Mouse (Mus musculus): ENCODE measurements at regions not wholly inside any gene's neighbourhood (a gene's known extent, or its start where the extent isn't known, plus 50 kb on each side); places are given as distances from the start of the nearest gene placed in this dataset.

DNA sequence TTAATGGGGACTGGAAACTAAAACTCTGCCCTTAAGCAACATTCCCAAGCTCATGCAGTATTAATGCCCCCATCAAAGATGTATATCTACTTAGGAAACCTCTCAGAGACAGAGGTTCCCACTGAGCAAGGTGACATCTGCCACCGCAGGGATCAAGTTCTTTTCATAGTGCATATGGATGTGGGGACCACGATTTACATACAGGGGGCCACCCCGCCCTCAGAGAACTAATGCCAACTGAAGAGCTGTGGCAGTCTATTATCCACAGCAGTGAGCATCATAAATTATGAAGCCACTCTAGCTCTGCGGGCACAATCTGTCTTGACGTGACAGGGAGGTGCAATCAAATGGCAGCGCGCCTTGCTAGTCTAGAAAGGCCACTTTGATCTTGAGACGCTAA, 88.6 kb upstream of the Gm11983 start:
- DNase-seq (ENCODE audit: low spot score in 2 of 2): no peak

- DNase-seq (ENCODE audit: low spot score in 2 of 2): no peak
Observed at GRCm38 (mm10) chr11:6924476-6924875, 87.0 kb upstream of the Gm11983 start.

DNA sequence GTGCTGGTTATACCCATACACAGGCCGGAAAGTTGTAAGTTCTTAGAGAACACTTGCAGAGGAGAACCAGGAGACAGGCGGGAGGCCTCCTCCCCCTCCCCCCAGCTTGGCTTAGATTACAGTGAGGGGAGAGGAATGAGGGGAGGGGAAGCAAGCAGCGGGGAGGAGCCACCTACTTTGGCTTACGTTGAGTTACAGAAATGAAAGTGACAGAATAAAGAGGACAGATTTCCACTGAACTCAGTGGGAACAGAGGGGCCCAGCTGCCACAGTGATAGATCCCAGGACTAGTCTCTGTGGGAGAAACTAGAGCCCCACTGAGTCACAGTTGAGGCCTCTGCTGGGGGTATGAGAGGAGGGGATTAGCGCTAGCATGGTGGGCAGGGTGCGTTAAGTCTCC, 86.5 kb upstream of the Gm11983 start:
- DNase-seq (ENCODE audit: low spot score in 2 of 2): no peak

GRCm38 (mm10) chr11:6918546-6918945, 81.1 kb upstream of the Gm11983 start:
- DNase-seq (ENCODE audit: low spot score in 2 of 2): no peak

DNA sequence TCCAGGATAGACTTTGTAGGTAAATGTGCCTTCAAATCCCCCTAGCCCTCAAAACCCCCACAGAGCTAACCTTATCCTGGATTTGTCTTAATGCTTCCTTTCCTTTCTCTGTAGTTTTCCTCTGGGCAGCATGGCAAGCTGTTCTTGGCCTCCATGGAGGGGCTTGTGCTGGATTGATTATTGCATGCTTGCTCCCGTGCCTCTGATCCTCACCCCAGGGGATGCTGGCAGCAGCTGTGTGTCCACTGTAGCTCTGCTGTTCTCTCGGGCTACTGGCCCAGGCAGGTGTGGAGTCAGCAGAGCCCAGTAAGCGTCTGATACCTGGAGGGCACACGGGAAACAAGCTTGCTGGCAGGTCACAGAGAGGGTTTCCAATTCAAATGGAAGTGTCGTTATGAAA, 68.2 kb upstream of the Gm11983 start:
- no peak for DNase-seq (ENCODE audit: low spot score in 2 of 2)

DNA sequence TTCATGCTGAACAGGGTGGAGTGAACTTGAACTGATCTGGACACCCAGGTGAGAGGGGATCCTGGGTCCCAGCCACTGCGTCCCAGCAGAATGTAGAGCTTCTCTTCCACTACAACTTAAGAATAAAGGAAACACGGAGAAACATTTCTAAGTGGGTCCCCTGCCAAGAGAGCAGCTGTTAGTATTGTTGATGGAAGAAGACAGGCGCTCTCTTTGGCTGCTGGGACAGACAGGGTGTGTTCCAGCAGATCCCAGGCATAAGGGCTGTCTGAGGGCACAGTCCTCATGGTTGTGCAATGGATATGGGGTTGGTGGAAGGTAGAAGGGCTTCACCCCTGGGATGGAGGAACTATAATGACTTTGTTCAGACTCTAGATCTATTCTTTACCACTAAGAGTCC, 65.5 kb upstream of the Gm11983 start:
- peak in 1 of 2 experiments; percentile 44 for DNase-seq (ENCODE audit: low spot score in 2 of 2)

- DNase-seq (ENCODE audit: low spot score in 2 of 2): no peak
Observed at GRCm38 (mm10) chr11:6902271-6902670, 64.8 kb upstream of the Gm11983 start.

GRCm38 (mm10) chr11:6900769-6901481, 63.5 kb upstream of the Gm11983 start:
- DNase-seq (ENCODE audit: low spot score in 2 of 2): no peak

DNA sequence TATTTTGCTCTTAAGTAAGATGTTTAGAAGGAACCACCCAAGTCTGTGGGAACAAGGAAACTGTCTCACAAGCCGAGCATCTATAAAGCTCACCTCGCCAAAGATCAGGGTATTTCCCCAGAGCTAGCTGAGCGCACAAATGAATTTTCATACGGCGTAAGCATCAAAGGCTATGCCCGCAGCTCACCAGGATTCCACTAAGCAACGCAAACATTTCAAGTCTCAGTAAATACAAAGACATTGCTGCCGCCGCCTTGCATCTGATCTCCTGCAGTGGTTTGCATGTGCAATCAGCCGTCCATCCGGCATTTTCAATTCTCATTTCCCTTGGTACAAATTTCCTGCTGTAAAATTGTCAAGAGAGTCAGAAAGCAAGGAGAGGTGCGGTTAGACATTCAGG, 62.9 kb upstream of the Gm11983 start:
- no peak for DNase-seq (ENCODE audit: low spot score in 2 of 2)

- peak in 1 of 2 experiments; percentile 37 for DNase-seq (ENCODE audit: low spot score in 2 of 2)
Observed at GRCm38 (mm10) chr11:6899271-6900005, 62.0 kb upstream of the Gm11983 start.

DNA sequence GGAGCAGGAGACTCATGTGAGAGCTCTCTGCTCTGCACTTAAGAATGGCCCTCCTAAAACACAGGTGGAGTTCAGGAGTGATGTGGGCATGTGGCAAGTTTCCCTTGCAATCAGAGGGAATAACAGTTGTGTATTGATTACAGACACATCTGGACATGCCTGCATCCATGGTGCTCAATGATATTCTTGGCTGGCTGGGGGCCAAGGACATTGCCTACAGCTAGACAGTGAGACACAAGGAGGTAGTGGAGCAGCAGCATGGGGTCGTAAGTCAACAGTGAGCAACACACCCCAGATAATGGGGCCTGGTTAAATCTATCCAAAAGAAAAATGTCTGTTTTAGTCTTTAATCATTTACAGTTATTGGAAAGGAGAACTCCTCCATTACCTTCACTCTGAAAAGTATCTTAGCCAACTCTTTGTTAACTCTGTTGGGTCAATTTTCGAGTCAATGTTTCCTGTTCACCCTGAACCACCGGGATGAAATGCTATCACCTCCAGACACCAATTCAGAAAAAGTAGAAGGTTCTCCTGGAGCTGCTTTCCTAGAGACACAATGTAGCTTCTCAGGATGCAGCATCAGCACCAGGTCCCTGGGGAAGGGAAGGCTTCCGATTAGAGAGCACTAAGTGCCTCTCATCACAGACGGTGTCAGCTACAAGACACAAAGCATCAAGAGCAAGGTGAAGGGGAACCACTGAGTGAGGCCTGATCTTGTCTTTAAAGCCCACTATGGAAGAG, 61.1 kb upstream of the Gm11983 start:
- no peak for DNase-seq (ENCODE audit: low spot score in 2 of 2)

GRCm38 (mm10) chr11:6895786-6896093, 58.3 kb upstream of the Gm11983 start:
- DNase-seq (ENCODE audit: low spot score in 2 of 2): no peak

DNA sequence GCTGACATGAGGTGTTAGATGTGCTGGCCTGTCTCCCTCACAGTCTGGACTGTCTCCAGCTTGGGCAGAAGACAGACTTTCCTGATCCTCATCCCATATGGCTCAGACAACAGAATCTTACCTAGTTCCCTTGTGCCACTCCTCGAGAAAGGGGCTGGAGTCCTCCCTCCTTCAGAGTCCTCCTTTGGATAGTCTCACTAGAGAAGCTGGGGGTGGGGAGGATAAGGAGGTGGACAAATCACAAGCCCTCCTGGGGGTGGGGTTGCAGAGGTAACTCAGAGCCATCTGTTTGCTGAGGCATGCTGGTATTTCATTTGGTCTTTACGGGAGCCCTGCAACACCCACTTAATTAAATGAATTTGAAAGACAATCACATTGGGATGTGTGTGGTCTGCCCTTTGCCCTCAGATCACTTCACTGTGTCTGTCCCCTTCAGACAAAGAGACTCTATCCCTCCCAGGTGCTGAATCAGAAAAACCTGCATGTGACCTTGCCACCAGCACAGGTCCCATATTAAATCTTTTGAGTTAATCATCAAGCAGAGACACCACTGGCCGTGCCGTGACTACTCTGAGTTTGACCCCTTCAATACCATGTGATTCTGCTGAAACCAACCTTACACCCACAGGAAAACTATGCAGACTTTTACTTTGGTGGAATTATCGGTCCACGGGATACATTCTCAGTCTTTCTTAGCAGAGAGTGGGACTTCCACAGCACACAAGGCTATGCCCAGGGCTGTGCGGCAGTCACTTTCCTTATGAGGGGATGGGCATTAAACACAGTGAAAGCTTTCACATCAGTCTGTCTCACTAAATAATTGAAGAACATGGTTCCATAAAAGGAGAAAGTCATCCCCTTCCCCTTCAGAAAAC, 57.7 kb upstream of the Gm11983 start:
- no peak for DNase-seq (ENCODE audit: low spot score in 2 of 2)

GRCm38 (mm10) chr11:6893734-6894133, 56.3 kb upstream of the Gm11983 start:
- no peak for DNase-seq (ENCODE audit: low spot score in 2 of 2)

DNA sequence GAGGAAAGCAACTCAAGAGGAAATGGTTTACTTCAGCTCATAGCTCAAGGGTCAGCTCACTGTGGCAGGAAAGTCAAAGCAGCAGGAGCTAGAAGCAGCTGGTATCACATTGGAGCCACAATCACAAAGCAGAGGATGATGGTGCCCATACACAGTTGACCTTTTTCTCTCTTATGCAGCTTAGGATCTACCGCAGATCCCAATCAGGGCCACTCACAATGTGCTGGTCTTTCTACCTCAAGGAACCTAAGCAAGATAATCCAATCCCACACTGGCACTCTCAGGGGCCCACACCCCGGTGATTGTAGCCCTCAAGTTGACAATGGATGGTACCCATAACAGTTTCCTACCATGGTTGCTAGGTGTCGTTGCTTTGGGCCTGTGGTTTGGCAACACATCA, 55.6 kb upstream of the Gm11983 start:
- no peak for DNase-seq (ENCODE audit: low spot score in 2 of 2)

DNA sequence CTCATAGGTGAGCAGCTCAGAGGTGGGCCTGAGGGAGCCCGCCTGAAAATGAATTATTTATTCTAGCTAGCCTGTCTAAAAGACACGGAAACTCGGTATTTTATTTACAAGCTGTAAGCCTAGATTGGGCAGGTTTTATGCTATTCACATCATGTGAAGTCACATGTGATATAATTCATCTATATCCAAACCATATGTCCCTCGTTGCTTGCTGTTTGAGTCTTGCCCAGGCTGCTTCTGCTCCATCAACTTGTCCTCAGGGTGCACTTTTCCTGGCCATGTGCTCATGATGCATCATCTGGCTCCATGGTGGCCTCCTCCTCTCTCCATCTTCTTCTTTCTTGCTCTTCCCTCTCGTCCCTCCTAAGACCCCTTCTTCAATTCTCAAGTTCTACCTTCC, 53.0 kb upstream of the Gm11983 start:
- DNase-seq (ENCODE audit: low spot score in 2 of 2): no peak

DNA sequence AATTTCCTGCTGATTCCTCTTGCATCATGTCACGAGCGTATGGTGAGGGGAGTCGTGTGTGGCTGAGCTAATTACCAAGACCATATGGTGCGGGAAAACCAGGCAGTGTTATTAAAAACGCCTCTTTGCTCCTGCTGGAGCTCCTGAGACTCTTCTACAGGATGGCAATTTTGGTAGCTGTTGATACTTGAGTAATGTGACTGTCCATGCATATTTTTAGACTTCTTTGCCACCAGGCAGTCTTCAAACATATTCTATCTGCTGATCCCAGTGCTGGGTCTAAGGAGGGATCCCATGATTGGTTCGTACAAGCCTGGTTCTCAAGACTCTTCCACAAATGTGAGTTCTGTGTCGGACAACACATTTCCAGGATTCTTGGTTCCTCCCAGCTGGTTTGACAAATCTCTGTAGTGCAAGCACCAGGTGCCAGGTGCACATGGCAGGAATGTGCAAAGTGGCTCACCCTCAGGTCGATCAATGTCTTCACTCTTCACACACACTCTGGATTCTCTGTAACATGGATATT, 52.3 kb upstream of the Gm11983 start:
- DNase-seq (ENCODE audit: low spot score in 2 of 2): peak; percentile 44 to 75

DNA sequence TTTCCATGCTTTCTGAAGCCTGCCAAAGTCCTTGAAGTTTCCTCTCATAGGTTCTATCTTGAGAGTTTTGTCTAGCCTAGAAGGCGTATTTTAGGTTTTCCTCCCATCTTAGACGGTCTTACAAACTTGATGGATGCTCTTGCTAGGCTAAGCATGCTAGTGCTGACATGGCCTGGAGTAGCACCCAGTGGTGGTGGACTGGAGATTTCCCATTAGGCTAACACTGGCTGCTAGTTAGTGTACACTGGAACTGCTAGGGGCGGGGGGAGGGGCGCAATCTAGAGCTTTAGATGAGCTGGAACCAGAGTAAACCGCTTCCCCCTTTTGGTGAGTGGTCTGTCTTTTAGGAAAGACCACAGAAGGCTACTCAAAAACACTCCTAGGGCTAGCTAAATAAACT, 51.7 kb upstream of the Gm11983 start:
- no peak for DNase-seq (ENCODE audit: low spot score in 2 of 2)
